Mouse (Mus musculus) c-Kit-positive CD71-negative TER-119-negative erythroid progenitor cells, embryonic 14.5 days (primary cell): ENCODE measurements around the gene Adam11.
A peak's percentile ranks its signal among the peaks of the same experiment; 100 is the strongest.
"Not testable (repeated sequence)": the region's sequence is repeated elsewhere in the genome, so short reads cannot be mapped to it uniquely, and the experiment has no call there.

Experiments
- DNase-seq: peaks from one replicate; pipeline ENCODE4 v3.0.0-alpha.2; 2013; ENCODE audit warnings: low read depth

Gene Adam11

DNA sequence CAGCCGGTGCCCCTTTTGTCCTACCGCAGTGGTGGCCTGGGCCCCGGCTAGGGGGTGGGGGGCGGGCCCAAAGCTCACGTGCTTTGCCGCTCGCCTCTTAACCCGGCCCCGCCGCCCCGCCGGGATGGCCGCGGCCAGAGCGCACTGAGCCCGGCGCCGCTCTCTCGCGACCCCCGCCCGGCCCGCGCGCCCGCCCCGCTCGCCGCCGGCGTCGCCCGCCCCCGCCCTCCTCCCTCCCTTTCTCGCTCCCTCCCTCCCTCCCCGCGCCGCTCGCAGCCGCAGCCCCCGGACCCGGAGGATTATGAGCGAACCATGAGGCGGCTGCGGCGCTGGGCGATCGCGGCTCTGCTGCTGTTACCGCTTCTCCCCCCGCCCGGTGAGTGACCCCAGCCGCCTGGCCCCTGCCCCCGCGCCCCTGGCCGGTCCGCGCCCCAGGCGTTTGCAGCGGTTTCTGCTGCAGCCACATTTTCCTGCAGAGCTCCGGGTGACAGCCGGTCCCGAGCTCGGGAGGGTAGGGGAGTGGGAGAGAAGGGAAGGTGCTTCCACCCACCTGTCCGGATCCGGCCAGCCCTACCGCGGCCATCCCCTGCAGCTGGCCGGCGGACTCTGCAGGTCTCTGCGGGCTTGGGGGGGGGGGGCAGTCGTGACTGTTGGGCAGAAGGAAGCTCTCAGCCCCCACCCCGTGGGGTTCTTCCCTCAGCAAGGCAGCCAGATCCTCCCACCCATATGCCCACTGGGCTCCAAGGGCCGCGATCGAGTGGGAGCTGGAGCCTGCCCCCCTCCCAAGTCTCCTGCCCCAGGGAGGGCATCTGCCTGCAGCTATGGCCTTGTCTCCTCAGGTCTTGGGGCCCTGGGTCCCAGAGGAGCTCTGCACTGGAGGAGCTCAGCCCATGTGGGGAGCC lies at the start of gene Adam11:
Gene Adam11, plus strand, starts transcription at position 131 of the 902 bp plus-strand sequence.
- no peak for DNase-seq

- no peak for DNase-seq
Observed at GRCm38 (mm10) chr11:102712411-102712810, 48.8 kb upstream of the Adam11 start.

DNA sequence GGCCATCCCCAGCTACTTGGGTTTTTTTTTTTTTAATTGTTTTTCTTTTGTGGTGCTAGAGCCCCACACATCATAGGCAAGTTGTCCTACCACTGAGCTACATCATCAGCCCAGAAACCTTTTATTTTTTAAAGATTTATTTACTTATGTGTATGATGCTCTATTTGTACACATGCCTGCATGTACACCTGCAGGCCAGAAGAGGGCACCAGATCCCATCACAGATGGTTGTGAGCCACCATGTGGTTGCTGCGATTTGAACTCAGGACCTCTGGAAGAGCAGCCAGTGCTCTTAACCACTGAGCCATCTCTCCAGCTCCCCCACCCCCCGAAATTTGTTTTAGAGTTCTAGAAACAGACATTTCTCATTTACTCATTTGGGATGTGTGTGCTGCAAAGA lies 46.7 kb upstream of the Adam11 start:
- DNase-seq = not testable (repeated sequence)

DNA sequence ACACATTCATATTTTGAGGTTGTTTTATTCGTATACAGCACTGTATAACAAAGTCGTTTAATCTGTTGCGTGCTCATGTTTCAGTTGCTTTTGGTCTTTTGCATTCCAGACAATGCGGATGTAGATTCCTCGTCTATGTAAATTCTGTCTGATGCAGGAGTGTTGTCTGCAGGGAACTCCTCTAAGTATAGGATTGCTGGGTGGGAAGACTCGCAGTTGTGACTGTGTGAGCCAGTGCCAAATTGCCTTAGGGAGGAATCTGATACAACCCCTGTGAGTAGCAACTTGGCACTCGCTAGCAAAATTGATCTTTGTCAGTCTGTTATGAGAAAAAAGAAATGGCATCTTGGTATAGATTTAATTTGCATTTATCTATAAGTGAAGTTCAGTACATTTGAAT lies 45.1 kb upstream of the Adam11 start:
- no peak for DNase-seq

- no peak for DNase-seq
Observed at GRCm38 (mm10) chr11:102725574-102725973, 35.7 kb upstream of the Adam11 start.

DNA sequence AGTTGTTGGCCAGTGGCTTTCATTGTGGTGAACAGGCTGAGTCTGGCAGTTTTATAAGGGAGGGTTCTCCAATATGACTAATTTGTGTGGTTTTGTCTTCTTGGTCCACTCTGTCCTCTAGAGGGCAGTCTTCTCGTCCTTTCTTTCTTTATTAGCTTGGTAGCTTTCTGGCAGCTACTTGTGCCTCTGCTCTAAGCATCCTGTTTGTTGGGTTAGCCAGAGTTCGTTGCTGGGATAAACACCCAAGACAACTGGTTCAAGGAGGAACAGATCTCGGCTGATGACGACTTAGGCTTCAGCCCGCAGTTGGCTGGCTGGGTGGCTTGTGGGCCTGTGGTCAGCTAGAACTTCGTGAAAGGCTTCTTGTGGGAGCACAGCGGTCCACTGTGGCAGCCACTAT lies 32.6 kb upstream of the Adam11 start:
- peak; percentile 58 for DNase-seq

GRCm38 (mm10) chr11:102729835-102730234 lies 31.4 kb upstream of the Adam11 start:
- no peak for DNase-seq

- no peak for DNase-seq
Observed at GRCm38 (mm10) chr11:102731366-102731765, 29.9 kb upstream of the Adam11 start.

DNA sequence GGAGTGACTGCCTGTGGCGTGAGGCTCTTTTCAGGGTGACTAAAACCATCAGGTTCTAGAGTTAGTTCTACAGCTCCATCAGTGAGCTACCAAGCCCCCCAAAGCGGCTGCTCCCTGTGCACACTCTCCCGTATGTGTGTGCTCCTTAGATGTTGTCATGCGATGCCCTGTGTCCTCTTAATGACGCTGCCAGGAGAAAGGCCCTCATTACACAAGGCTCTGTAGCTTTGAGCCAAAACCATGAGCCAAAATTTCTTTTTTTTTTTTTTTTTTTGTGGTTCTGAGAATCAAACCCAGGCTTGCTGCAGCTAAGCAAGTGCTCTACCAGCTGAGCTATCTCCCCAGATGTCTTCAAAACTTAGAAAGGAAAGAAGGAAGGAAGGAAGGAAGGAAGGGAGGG lies 28.1 kb upstream of the Adam11 start:
- DNase-seq = no peak

DNA sequence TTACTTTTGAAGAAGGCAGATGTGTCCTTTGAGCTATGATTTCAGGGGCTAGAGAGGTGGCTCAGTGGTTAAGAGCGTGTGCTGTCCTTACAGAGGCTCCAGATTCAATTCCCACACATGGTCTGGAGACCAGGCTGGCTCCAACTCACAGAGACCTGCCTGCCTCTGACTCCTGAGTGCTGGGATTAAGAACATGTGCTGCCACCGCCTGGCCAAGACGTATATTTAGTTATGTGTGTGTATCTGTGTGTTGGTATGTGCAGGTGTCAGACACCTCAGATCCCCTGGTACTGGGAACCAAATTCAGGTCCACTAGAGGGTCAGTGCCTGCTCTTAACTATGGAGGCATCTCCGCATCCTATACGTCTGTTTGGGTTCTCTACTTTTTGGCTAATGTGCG lies 26.3 kb upstream of the Adam11 start:
- DNase-seq = no peak

GRCm38 (mm10) chr11:102738046-102738445 lies 23.2 kb upstream of the Adam11 start:
- DNase-seq = no peak

- DNase-seq = peak; percentile 54
Observed at GRCm38 (mm10) chr11:102739278-102739966, 21.8 kb upstream of the Adam11 start.

- DNase-seq = no peak
Observed at GRCm38 (mm10) chr11:102740634-102741033, 20.6 kb upstream of the Adam11 start.

DNA sequence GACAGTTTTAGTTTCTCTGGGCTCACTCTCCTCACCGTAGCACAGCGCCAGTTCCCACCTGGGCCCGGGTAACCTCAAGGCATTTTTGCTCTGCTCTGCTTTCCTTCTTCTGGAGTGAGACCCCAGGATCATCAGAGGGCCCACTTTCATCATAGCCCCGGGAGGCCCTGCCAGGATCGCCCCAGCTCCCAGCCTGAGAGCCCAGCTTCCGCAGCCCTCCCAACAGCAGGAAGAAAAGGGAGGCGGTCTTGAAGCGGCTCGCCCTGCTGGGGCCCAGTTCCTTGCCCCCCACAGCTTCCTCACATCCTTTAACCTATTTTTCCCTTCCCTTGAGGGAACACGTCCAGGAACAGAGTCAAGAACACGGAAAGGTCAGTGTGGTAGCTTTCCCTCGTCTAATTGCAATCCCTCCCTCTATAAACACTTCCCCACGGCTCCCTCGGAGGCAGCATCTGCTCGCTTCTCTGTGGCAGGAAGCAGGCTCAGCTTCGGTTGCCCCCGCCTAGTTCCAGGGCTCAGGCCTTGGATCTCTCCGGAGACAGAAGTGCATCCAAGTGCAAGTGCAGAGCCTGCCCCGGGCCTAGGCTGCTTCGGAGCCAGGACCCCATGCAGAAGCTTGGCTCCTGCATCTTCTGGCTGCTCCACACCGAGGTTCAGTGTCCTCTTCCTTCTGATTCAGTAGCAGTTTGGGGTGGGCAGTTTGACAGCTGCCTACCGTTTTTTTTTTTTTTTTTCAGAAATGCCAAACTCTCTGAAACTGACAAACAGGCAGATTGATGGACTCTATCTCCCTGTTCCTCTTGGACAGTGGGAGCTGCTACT lies 19.9 kb upstream of the Adam11 start:
- DNase-seq = no peak

- no peak for DNase-seq
Observed at GRCm38 (mm10) chr11:102742066-102742465, 19.2 kb upstream of the Adam11 start.

DNA sequence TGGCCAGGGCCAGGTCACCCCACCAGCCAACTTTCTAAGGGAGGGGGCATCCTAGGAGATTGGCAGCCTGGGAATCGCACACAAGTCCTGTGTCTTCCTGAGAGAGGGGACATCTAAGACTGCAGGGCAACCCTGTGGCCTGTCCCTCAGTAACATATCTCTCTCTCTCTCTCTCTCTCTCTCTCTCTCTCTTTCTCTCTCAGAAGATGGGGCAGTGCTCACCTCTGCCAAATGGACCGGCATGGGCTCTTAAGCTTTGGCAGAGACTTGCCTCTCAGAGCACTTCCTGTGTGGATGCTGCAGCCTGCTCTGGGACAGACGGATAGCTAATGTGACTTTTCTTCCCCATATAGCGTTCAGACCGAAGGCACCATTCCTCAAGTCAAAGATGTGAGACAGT lies 18.4 kb upstream of the Adam11 start:
- DNase-seq = no peak

DNA sequence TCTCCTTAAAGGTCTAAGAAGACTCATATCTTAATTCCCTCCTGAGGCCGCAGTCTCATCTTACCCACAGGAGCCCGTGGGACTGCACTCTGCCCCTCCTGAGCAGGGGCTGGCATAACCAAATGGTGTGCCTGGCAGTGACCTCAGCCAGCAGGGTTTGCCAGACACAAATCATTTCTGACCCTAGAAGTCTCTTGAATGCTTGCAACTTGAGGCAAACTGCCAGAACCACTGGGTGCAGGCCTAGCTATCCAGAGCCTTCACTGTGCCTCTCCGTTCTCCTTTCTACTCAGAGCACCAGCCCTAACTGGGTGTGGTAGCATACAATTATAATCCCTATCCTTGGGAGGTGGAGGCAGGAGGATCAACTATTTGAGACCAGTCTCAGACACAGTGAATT lies 16.5 kb upstream of the Adam11 start:
- DNase-seq = no peak

DNA sequence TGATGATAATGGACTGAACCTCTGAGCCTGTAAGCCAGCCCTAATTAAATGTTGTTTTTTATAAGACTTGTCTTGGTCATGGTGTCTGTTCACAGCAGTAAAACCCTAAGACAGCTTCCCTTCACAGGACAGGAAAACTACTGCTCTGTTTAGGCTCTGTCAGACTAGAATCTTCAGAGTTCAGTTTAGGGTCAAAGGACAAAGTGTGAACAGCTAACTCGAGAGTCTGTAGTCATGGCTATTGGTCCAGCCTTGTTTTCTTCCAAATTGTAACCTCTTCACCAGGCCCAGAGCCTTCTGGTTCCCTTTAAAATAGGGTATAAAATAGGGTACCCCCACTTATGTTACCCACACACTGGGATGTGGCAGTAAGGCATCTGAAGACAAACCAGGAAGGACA lies 13.4 kb upstream of the Adam11 start:
- no peak for DNase-seq

- no peak for DNase-seq
Observed at GRCm38 (mm10) chr11:102748381-102748780, 12.9 kb upstream of the Adam11 start.

GRCm38 (mm10) chr11:102749712-102750111 lies 11.5 kb upstream of the Adam11 start:
- DNase-seq = no peak

GRCm38 (mm10) chr11:102752896-102753590 lies 8.2 kb upstream of the Adam11 start:
- no peak for DNase-seq
